Mouse (Mus musculus): Measurements from ENCODE around the gene Psmb10. TPM values are rescaled to one million over a fixed set of nuclear protein-coding genes. Genes with fewer than 3 reads are reported as not detected.

Psmb10 gene
- polyA plus RNA-seq, 1 experiment from 2014 or later: 57.1 TPM

- Histone ChIP-seq H3K4me3 (ENCODE audit: low read depth, low read length) (no peak overlapping the region), H3K4me1 (ENCODE audit: insufficient read depth) (peaks cover 23% of the 10 kb centered on the region), H3K36me3 (replicated peaks; ENCODE audit: insufficient read depth, low read length) (no peaks in the 10 kb centered on the region; the same call in 1 of the 2 replicates), H3K4me2 (ENCODE audit: low read depth, low read length) (peak overlapping the region; percentile 54), H3K9me3 (ENCODE audit: low read length) (no peaks in the 10 kb centered on the region), H3K9ac (replicated peaks) (no peak overlapping the region), H3K27me3 (ENCODE audit: insufficient read depth, low read length) (no peaks in the 10 kb centered on the region), H3K27ac (ENCODE audit: low read depth) (no peak overlapping the region)
- WGBS (ENCODE audit: insufficient replicate concordance): 60% methylated on average over 14 of the region's 14 CpGs
- peak; percentile 55 for DNase-seq
- no peak for TF ChIP-seq CTCF (IDR thresholded peaks at IDR 0.05; ENCODE audit: low read depth)
- no peak for TF ChIP-seq EP300 (IDR thresholded peaks at IDR 0.05; ENCODE audit: low read depth)
- no peak for ATAC-seq
Observed at GRCm38 (mm10) chr8:105961101-105961500, 22.9 kb upstream of the Psmb10 start.

- 71% methylated on average over 7 of the region's 7 CpGs for WGBS (ENCODE audit: insufficient replicate concordance)
- no peaks in the 10 kb centered on the region for H3K9me3 ChIP-seq (ENCODE audit: low read length)
- DNase-seq: peak; percentile 89
- H3K4me1 ChIP-seq (ENCODE audit: insufficient read depth): peaks cover 11% of the 10 kb centered on the region
- TF ChIP-seq EP300 (IDR thresholded peaks at IDR 0.05; ENCODE audit: low read depth) (no peak), CTCF (IDR thresholded peaks at IDR 0.05; ENCODE audit: low read depth) (no peak)
- H3K36me3 ChIP-seq (replicated peaks; ENCODE audit: insufficient read depth, low read length): no peaks in the 10 kb centered on the region; the same call in 1 of the 2 replicates
- H3K27me3 ChIP-seq (ENCODE audit: insufficient read depth, low read length): no peaks in the 10 kb centered on the region
- H3K4me2 ChIP-seq (ENCODE audit: low read depth, low read length): no peak overlapping the region
- no peak overlapping the region for H3K4me3 ChIP-seq (ENCODE audit: low read depth, low read length)
- no peak overlapping the region for H3K9ac ChIP-seq (replicated peaks)
- ATAC-seq: peak; percentile 85
- no peak overlapping the region for H3K27ac ChIP-seq (ENCODE audit: low read depth)
Observed at GRCm38 (mm10) chr8:105959350-105959749, 21.1 kb upstream of the Psmb10 start.

GRCm38 (mm10) chr8:105957813-105958212 lies 19.6 kb upstream of the Psmb10 start:
- WGBS (ENCODE audit: insufficient replicate concordance): 69% methylated on average over 3 of the region's 4 CpGs
- peaks cover 3% of the 10 kb centered on the region for H3K36me3 ChIP-seq (replicated peaks; ENCODE audit: insufficient read depth, low read length)

GRCm38 (mm10) chr8:105956556-105956955 lies 18.3 kb upstream of the Psmb10 start:
- 81% methylated on average over 4 of the region's 4 CpGs for WGBS (ENCODE audit: insufficient replicate concordance)
- Histone ChIP-seq H3K9ac (replicated peaks) (no peak overlapping the region), H3K4me2 (ENCODE audit: low read depth, low read length) (no peak overlapping the region), H3K27me3 (ENCODE audit: insufficient read depth, low read length) (no peaks in the 10 kb centered on the region), H3K36me3 (replicated peaks; ENCODE audit: insufficient read depth, low read length) (peaks cover 10% of the 10 kb centered on the region), H3K27ac (ENCODE audit: low read depth) (no peak overlapping the region), H3K4me3 (ENCODE audit: low read depth, low read length) (no peak overlapping the region), H3K9me3 (ENCODE audit: low read length) (no peaks in the 10 kb centered on the region), H3K4me1 (ENCODE audit: insufficient read depth) (peaks cover 7% of the 10 kb centered on the region)
- TF ChIP-seq EP300 (IDR thresholded peaks at IDR 0.05; ENCODE audit: low read depth) (no peak), CTCF (IDR thresholded peaks at IDR 0.05; ENCODE audit: low read depth) (no peak)
- ATAC-seq (no peak), DNase-seq (no peak)

More at GRCm38 (mm10) chr8:105957813-105958212, 19.6 kb upstream of the Psmb10 start:
- H3K4me1 ChIP-seq (ENCODE audit: insufficient read depth): peaks cover 11% of the 10 kb centered on the region
- no peaks in the 10 kb centered on the region for H3K9me3 ChIP-seq (ENCODE audit: low read length)
- no peak for ATAC-seq
- H3K4me3 ChIP-seq (ENCODE audit: low read depth, low read length): no peak overlapping the region
- no peak overlapping the region for H3K4me2 ChIP-seq (ENCODE audit: low read depth, low read length)
- H3K9ac ChIP-seq (replicated peaks): no peak overlapping the region
- no peak for TF ChIP-seq EP300 (IDR thresholded peaks at IDR 0.05; ENCODE audit: low read depth)
- peak; percentile 29; the same call in 1 of the 2 replicates for TF ChIP-seq CTCF (IDR thresholded peaks at IDR 0.05; ENCODE audit: low read depth)
- no peak overlapping the region for H3K27ac ChIP-seq (ENCODE audit: low read depth)
- no peaks in the 10 kb centered on the region for H3K27me3 ChIP-seq (ENCODE audit: insufficient read depth, low read length)
- no peak for DNase-seq

- Histone ChIP-seq H3K4me3 (ENCODE audit: low read depth, low read length) (no peak overlapping the region), H3K9ac (replicated peaks) (no peak overlapping the region), H3K9me3 (ENCODE audit: low read length) (no peaks in the 10 kb centered on the region), H3K36me3 (replicated peaks; ENCODE audit: insufficient read depth, low read length) (peaks cover 36% of the 10 kb centered on the region), H3K4me1 (ENCODE audit: insufficient read depth) (0 out of 2 replicates have a peak, but pooled peaks cover 6% of the 10 kb centered on the region), H3K27me3 (ENCODE audit: insufficient read depth, low read length) (no peaks in the 10 kb centered on the region), H3K4me2 (ENCODE audit: low read depth, low read length) (no peak overlapping the region), H3K27ac (ENCODE audit: low read depth) (no peak overlapping the region)
- ATAC-seq: no peak
- TF ChIP-seq CTCF (IDR thresholded peaks at IDR 0.05; ENCODE audit: low read depth) (no peak), EP300 (IDR thresholded peaks at IDR 0.05; ENCODE audit: low read depth) (no peak)
- 77% methylated on average over 7 of the region's 7 CpGs for WGBS (ENCODE audit: insufficient replicate concordance)
- no peak for DNase-seq
Observed at GRCm38 (mm10) chr8:105951057-105951659, 12.9 kb upstream of the Psmb10 start.

GRCm38 (mm10) chr8:105949350-105949749 lies 11.1 kb upstream of the Psmb10 start:
- Histone ChIP-seq H3K9me3 (ENCODE audit: low read length) (no peaks in the 10 kb centered on the region), H3K9ac (replicated peaks) (no peak overlapping the region), H3K27ac (ENCODE audit: low read depth) (no peak overlapping the region), H3K4me3 (ENCODE audit: low read depth, low read length) (no peak overlapping the region), H3K4me2 (ENCODE audit: low read depth, low read length) (no peak overlapping the region), H3K27me3 (ENCODE audit: insufficient read depth, low read length) (no peaks in the 10 kb centered on the region), H3K36me3 (replicated peaks; ENCODE audit: insufficient read depth, low read length) (peaks cover 43% of the 10 kb centered on the region), H3K4me1 (ENCODE audit: insufficient read depth) (0 out of 2 replicates have a peak, but pooled peaks cover 6% of the 10 kb centered on the region)
- DNase-seq (peak; percentile 71), ATAC-seq (peak; percentile 57)
- no peak for TF ChIP-seq CTCF (IDR thresholded peaks at IDR 0.05; ENCODE audit: low read depth)
- 59% methylated on average over 10 of the region's 10 CpGs for WGBS (ENCODE audit: insufficient replicate concordance)
